Mouse (Mus musculus): Measurements from ENCODE around the gene Slc6a21.

Gene Slc6a21

GRCm38 (mm10) chr7:45313495-45313894, 36.2 kb downstream of the Slc6a21 start:
- no peak for DNase-seq (ENCODE audit: low read depth, low spot score)

- DNase-seq (ENCODE audit: low read depth, low spot score), result peak; percentile 64
Observed at GRCm38 (mm10) chr7:45315182-45315701, 37.9 kb downstream of the Slc6a21 start.

- no peak for DNase-seq (ENCODE audit: low read depth, low spot score)
Observed at GRCm38 (mm10) chr7:45316536-45316935, 39.2 kb downstream of the Slc6a21 start.

- no peak for DNase-seq (ENCODE audit: low read depth, low spot score)
Observed at GRCm38 (mm10) chr7:45322245-45322644, 44.9 kb downstream of the Slc6a21 start.

- no peak for DNase-seq (ENCODE audit: low read depth, low spot score)
Observed at GRCm38 (mm10) chr7:45323069-45323468, 45.8 kb downstream of the Slc6a21 start.

GRCm38 (mm10) chr7:45325800-45326199, 48.5 kb downstream of the Slc6a21 start:
- DNase-seq (ENCODE audit: low read depth, low spot score), result no peak

- DNase-seq (ENCODE audit: low read depth, low spot score), result peak; percentile 58
Observed at GRCm38 (mm10) chr7:45328841-45329475, 51.6 kb downstream of the Slc6a21 start.

GRCm38 (mm10) chr7:45331502-45331901, 54.2 kb downstream of the Slc6a21 start:
- no peak for DNase-seq (ENCODE audit: low read depth, low spot score)

- no peak for DNase-seq (ENCODE audit: low read depth, low spot score)
Observed at GRCm38 (mm10) chr7:45332685-45333425, 55.5 kb downstream of the Slc6a21 start.

- no peak for DNase-seq (ENCODE audit: low read depth, low spot score)
Observed at GRCm38 (mm10) chr7:45333431-45333982, 56.2 kb downstream of the Slc6a21 start, which contains the start of gene Trpm4. Gene Trpm4 (minus strand): TSS chr7:45333780.

GRCm38 (mm10) chr7:45334605-45335004, 57.3 kb downstream of the Slc6a21 start:
- DNase-seq (ENCODE audit: low read depth, low spot score), result no peak

GRCm38 (mm10) chr7:45335056-45335455, 57.7 kb downstream of the Slc6a21 start, which contains the start of gene Hrc:
Gene Hrc (plus strand): TSS chr7:45335290.
- no peak for DNase-seq (ENCODE audit: low read depth, low spot score)

- no peak for DNase-seq (ENCODE audit: low read depth, low spot score)
Observed at GRCm38 (mm10) chr7:45336319-45336718, 59.0 kb downstream of the Slc6a21 start.

GRCm38 (mm10) chr7:45337469-45337868, 60.2 kb downstream of the Slc6a21 start:
- DNase-seq (ENCODE audit: low read depth, low spot score), result no peak

GRCm38 (mm10) chr7:45338161-45338911, 61.0 kb downstream of the Slc6a21 start:
- DNase-seq (ENCODE audit: low read depth, low spot score), result no peak
